Mouse (Mus musculus) embryonic facial prominence, embryonic 15.5 days (tissue): ENCODE data around the gene Flad1. TPM values are rescaled to one million over a fixed set of nuclear protein-coding genes. Genes with fewer than 3 reads are reported as not detected.
"Not testable (repeated sequence)": the region's sequence is repeated elsewhere in the genome, so short reads cannot be mapped to it uniquely, and the experiment has no call there.

ENCODE experiments used
- ATAC-seq: fragments of 200-750 bp; cut with Nextera tagmentation; 2 replicates; pipeline ENCODE4 v1.8.0; 2017; ENCODE audit warnings: low read depth, moderate TSS enrichment; ENCODE audit not compliant: insufficient number of reproducible peaks, low FRiP score, low TSS enrichment
- H3K27ac ChIP-seq: fragments of 300-500 bp; sonication (generic); replicated peaks from 2 replicates; pipeline ENCODE4 v1.5.1; 2015; ENCODE audit warnings: mild to moderate bottlenecking, inconsistent platforms
- H3K27me3 ChIP-seq: fragments of 300-500 bp; sonication (generic); 2 replicates; pipeline ENCODE4 v1.6.1; 2015; ENCODE audit warnings: inconsistent platforms
- H3K36me3 ChIP-seq: fragments of 300-500 bp; sonication (generic); 2 replicates; pipeline ENCODE4 v1.6.1; 2015; ENCODE audit warnings: mild to moderate bottlenecking, inconsistent platforms
- H3K4me1 ChIP-seq: fragments of 300-500 bp; sonication (generic); 2 replicates; pipeline ENCODE4 v1.6.1; 2015; ENCODE audit warnings: inconsistent platforms
- H3K4me2 ChIP-seq: fragments of 300-500 bp; sonication (generic); replicated peaks from 2 replicates; pipeline ENCODE4 v1.6.1; 2015; ENCODE audit warnings: mild to moderate bottlenecking, inconsistent platforms
- H3K4me3 ChIP-seq: fragments of 300-500 bp; sonication (generic); replicated peaks from 2 replicates; pipeline ENCODE4 v1.5.1; 2015; ENCODE audit warnings: mild to moderate bottlenecking, inconsistent platforms
- H3K9ac ChIP-seq: fragments of 300-500 bp; sonication (generic); 2 replicates; pipeline ENCODE4 v1.6.1; 2015; ENCODE audit warnings: inconsistent platforms
- H3K9me3 ChIP-seq: fragments of 300-500 bp; sonication (generic); replicated peaks from 2 replicates; pipeline ENCODE4 v1.6.1; 2016; ENCODE audit warnings: inconsistent platforms
- WGBS: fragments of 180-500 bp; shearing (Covaris S2); methylation state at CpG from one replicate; pipeline ENCODE4 v1.1.7; 2015; 5-methylcytosine and 5-hydroxymethylcytosine counted together
- polyA plus RNA-seq: library from polyadenylated mRNA; unstranded; fragments of >200 nt; fragmentation: Nextera tagmentation; extraction: Ambion mirVana; gene quantifications from 2 replicates; pipeline ENCODE4 v1.2.1, GENCODE M21; 2015

Gene Flad1
- polyA plus RNA-seq, 1 experiment from 2014 or later = 34.6 TPM

DNA sequence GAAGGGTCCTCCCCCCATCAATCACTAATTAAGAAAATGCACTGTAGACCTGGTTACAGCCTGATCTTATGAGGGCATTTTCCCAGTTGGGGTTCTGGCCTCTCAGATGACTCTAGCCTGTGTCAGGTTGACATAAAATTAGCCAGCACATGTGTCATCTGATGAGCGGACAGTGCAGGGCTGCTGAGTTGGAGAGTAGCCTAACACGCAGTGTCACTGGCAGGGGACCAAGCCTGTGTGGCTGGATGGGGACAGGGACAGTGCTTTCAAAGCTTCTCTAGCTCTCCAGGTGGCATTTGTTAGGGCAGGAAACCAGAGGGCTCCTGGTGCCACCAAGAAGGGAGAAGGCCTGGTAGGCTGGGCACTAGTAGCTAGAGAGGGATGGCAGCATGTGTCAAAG lies 29.0 kb upstream of the Flad1 start:
- H3K9ac ChIP-seq = no peak overlapping the region
- 93% methylated on average over 2 of the region's 2 CpGs for WGBS
- no peak for ATAC-seq

DNA sequence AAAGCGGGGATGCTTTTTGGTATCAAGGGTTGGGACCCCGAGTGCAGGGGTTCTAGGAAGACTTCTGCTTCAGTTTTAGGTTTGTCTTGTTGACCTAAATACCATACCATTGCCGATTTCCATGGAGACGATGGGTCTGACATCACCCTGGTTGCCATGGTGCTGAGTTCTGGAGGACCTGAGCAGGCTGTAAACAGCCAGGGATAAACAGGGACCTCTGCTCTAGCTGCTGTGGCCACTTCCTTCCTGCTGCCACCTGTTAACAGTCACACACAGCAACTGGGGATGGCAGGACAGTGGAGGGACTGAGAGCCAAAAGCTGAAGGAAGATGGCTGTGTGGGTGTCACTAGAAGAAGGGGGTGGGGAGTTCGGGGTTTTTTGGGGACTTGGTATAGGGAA lies 25.6 kb upstream of the Flad1 start:
- peak overlapping the region; percentile 70 for H3K27ac ChIP-seq
- H3K9me3 ChIP-seq = no peaks in the 10 kb centered on the region
- peaks cover 22% of the 10 kb centered on the region for H3K4me1 ChIP-seq
- WGBS = 30% methylated on average over 5 of the region's 5 CpGs
- H3K4me3 ChIP-seq = peak overlapping the region; percentile 52
- H3K36me3 ChIP-seq = peaks cover 25% of the 10 kb centered on the region
- peak overlapping the region; percentile 57 for H3K9ac ChIP-seq
- no peak for ATAC-seq
- no peaks in the 10 kb centered on the region for H3K27me3 ChIP-seq
- peak overlapping the region; percentile 57 for H3K4me2 ChIP-seq

More for the DNA sequence above, 29.0 kb upstream of the Flad1 start:
- H3K27ac ChIP-seq = no peak overlapping the region
- no peaks in the 10 kb centered on the region for H3K9me3 ChIP-seq
- no peaks in the 10 kb centered on the region for H3K27me3 ChIP-seq
- H3K36me3 ChIP-seq = peaks cover 16% of the 10 kb centered on the region
- no peak overlapping the region for H3K4me3 ChIP-seq
- peaks cover 11% of the 10 kb centered on the region for H3K4me1 ChIP-seq
- H3K4me2 ChIP-seq = no peak overlapping the region

DNA sequence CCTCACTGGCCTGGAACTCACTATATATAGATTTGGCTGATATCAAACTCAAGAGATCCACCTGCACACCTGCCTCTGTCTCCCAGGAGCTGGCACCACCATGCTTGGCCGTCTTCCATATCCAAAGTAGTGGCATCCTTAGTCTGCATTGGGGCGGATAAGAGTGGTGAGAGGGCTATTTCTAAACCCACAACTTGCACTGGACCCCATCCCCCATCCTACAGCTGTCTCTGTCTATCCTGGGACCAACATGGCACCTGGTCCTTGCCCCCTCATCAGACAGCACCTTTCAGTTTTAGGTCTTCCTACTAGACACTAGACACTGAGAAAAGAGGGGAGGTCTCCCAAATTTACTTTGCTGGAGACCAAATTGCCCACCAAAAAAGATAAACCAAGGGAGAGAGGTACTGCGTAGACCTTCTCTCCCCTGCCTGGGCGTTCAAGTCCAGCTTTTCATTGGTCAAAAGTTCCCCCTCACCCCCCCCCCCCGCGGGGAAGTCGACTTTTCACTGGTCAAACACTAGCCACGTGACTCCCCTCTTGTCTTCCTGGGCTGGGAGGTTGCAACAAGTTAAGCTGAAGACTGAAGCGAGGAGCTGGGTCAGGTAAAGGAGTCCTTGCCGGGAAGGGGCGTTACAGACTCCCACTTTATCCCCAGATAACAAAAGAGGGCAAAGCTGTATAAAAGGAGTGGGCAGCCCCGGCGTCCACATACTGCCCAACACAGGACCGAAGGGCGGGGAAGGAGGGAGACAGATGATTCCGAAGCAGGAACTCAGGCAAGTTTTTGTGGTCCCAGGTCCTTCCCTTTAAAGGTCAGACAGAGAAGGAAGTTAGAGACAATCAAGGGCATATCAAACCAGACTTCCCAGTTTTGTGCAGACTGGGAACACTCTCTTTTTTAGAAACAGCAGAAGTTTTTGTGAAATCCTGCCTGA lies 24.8 kb upstream of the Flad1 start, which contains the start of gene Pbxip1:
Gene Pbxip1 (plus strand): TSS at position 531 of the 938 bp plus-strand sequence.
- WGBS = 5% methylated on average over 16 of the region's 16 CpGs
- peak; percentile 69 for ATAC-seq
- Histone ChIP-seq H3K36me3 (peaks cover 26% of the 10 kb centered on the region), H3K4me1 (peaks cover 28% of the 10 kb centered on the region), H3K27me3 (no peaks in the 10 kb centered on the region), H3K4me2 (peak within 1 kb of the TSS; percentile 57), H3K9me3 (no peaks in the 10 kb centered on the region), H3K9ac (peak within 1 kb of the TSS; percentile 57), H3K4me3 (peak within 1 kb of the TSS; percentile 52), H3K27ac (peak within 1 kb of the TSS; percentile 70)

DNA sequence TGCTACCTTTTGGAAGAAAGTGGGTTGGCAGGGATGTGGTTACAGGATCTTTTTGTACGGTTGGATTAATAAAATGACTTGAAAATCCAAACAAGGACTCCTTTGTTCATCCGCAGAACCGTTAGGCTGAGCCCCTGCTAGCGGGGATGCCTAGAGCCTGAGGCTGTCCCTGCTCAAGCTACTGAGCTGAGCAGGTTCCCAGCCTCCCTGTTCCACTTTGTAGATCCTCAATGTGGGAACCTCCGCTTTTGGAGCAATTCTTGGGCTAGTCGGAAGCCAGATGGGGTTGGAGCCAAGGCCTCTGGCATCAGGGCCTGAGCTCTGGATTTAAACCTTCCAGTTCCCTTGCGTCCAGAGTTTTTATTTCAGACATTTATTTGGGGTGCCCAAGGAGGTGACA lies 23.4 kb upstream of the Flad1 start:
- H3K4me3 ChIP-seq = no peak overlapping the region
- H3K27me3 ChIP-seq = no peaks in the 10 kb centered on the region
- WGBS = 48% methylated on average over 7 of the region's 7 CpGs
- peak overlapping the region; percentile 34; the same call in 1 of the 2 replicates for H3K27ac ChIP-seq
- no peak overlapping the region for H3K4me2 ChIP-seq
- no peak for ATAC-seq
- H3K4me1 ChIP-seq = peaks cover 34% of the 10 kb centered on the region
- H3K36me3 ChIP-seq = peaks cover 26% of the 10 kb centered on the region
- no peaks in the 10 kb centered on the region for H3K9me3 ChIP-seq
- H3K9ac ChIP-seq = no peak overlapping the region

DNA sequence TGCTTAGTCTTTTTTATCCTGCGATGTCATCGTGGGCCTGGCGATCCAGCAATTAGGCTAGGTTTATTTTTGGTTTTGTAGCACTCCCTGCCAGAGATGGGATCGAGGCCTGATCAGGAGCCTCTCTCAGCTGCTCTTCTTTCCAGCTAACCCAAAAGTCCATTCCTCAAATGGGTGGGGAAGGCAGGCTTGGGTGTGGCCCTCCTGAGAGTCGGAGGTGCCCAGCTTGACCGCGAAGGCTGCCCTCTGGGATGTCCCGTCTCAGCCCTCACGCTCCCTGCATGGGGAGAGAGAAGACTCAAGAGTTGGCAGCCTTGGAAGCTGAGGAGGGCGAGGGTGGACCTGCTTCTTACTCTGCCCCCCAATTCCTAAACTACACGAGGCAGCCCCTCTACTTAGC lies 22.9 kb upstream of the Flad1 start:
- H3K4me3 ChIP-seq = no peak overlapping the region
- WGBS = 68% methylated on average over 11 of the region's 11 CpGs
- no peaks in the 10 kb centered on the region for H3K27me3 ChIP-seq
- peaks cover 34% of the 10 kb centered on the region for H3K4me1 ChIP-seq
- peaks cover 26% of the 10 kb centered on the region for H3K36me3 ChIP-seq
- H3K9me3 ChIP-seq = no peaks in the 10 kb centered on the region
- ATAC-seq = no peak
- H3K27ac ChIP-seq = peak overlapping the region; percentile 34; the same call in 1 of the 2 replicates
- H3K9ac ChIP-seq = no peak overlapping the region
- no peak overlapping the region for H3K4me2 ChIP-seq

DNA sequence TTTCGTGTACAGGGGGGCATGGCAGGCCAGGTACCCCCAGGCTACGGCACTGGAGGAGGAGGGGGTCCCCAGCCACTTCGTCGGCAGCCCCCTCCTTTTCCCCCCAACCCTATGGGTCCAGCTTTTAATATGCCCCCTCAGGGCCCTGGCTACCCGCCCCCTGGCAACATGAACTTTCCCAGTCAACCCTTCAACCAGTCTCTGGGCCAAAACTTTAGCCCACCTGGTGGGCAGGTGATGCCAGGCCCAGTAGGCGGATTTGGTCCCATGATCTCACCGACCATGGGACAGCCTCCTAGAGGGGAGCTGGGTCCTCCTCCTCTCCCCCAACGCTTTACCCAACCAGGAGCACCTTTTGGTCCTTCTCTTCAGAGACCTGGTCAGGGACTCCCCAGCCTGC lies 20.9 kb upstream of the Flad1 start:
- H3K27me3 ChIP-seq = no peaks in the 10 kb centered on the region
- no peak overlapping the region for H3K4me3 ChIP-seq
- ATAC-seq = no peak
- H3K36me3 ChIP-seq = peaks cover 32% of the 10 kb centered on the region
- 91% methylated on average over 8 of the region's 8 CpGs for WGBS
- H3K27ac ChIP-seq = no peak overlapping the region
- H3K9ac ChIP-seq = no peak overlapping the region
- H3K4me2 ChIP-seq = no peak overlapping the region
- H3K4me1 ChIP-seq = peaks cover 34% of the 10 kb centered on the region
- no peaks in the 10 kb centered on the region for H3K9me3 ChIP-seq

DNA sequence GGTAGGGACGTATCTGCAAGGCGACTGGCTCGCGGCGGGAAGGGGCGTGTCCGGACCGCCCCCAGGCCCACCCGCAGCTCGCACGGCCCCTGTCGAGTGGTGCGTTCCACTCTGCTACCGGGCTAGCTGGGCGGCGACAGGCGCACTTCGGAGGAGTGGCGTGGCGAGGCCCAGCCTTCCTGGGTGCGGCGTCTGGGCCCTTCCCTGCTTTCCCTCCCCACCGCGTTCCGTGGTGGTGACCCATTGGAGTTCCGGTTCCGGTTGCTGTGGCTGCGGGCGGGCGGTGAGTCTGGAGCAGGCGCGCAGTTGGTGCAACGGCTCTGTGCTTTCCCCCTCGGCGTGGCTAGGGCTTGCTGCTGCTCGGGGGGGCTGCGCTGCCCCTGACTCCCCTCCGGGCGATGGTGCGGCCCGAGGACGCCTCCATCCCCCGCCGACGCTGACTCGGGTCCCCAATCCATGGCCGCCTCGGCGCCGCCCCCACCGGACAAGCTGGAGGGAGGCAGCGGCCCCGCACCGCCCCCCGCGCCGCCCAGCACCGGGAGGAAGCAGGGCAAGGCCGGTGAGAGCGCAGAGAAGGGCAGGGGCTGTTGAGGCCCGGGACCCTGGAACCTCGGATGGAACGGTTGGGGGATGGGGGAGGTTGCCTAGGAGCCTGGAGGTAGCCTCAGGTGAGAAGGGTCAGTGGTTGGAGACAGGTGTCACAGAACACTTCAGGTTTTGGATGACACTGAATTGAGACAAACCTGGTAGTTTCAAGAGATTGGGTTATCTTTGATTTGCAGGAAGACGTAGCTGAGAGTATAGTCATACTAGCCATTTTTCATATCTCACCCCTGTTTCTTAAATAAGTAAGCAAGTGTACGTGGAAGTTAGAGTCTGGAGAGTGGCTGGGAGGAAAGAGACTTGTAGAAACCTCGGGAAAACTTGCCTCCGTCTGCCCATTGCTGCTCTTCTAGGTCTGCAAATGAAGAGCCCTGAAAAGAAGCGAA lies 18.8 kb upstream of the Flad1 start, which contains the start of gene Pygo2:
Gene Pygo2 (plus strand): TSS at position 44 of the 989 bp plus-strand sequence.
- peak; percentile 96 for ATAC-seq
- Histone ChIP-seq H3K9ac (peak within 1 kb of the TSS; percentile 88), H3K9me3 (no peaks in the 10 kb centered on the region), H3K4me2 (peak within 1 kb of the TSS; percentile 71), H3K27ac (peak within 1 kb of the TSS; percentile 94), H3K4me1 (peaks cover 23% of the 10 kb centered on the region), H3K4me3 (peak within 1 kb of the TSS; percentile 97), H3K27me3 (no peaks in the 10 kb centered on the region), H3K36me3 (peaks cover 53% of the 10 kb centered on the region)
- WGBS = 2% methylated on average over 68 of the region's 68 CpGs

DNA sequence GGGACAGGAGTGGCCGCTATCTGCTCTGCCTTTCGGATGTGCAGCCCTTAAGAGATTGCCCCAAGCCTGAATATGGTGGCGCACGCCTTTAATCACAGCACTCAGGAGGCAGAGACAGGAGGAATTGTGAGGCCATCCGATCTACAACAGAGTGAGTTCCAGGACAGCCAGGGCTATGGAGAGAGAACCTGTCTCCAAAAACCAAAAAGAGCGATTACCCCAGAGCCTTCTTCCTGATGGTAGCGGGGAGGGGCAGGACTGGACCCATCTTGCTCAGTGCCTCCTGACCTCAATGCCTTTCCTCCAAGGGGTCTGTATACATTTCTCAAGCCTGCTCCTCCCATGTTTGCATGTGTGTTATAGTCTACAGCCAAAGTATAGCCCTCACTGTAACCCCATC lies 17.4 kb upstream of the Flad1 start:
- not testable (repeated sequence) for ATAC-seq, H3K27ac ChIP-seq, H3K9me3 ChIP-seq, H3K27me3 ChIP-seq, H3K4me3 ChIP-seq, H3K9ac ChIP-seq, H3K4me2 ChIP-seq
- Histone ChIP-seq H3K36me3 (peaks cover 59% of the 10 kb centered on the region), H3K4me1 (peaks cover 17% of the 10 kb centered on the region)
- 91% methylated on average over 7 of the region's 7 CpGs for WGBS

DNA sequence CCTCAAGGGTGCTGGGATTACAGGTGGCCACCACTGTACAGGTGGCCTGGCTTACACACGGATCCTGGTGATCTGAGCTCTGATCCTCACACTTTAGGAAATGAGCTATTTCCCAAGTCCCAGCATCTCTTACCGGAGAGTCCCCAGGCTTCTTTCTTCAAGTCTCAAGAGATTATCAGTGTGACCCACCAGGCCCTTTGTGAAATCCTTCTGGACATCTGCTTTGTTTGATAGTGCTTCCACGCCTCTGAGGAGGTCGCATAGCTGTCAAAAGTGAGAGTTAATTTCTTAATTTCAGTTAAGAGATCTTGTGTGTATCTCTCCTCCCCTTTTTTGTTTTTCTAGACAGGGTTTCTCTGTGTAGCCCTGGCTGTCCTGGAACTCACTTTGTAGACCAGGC lies 14.2 kb upstream of the Flad1 start:
- Histone ChIP-seq H3K4me3 (no peak overlapping the region), H3K4me2 (no peak overlapping the region), H3K4me1 (peaks cover 28% of the 10 kb centered on the region), H3K27ac (no peak overlapping the region), H3K36me3 (peaks cover 46% of the 10 kb centered on the region), H3K9me3 (no peaks in the 10 kb centered on the region), H3K27me3 (no peaks in the 10 kb centered on the region), H3K9ac (no peak overlapping the region)
- no peak for ATAC-seq
- WGBS = 90% methylated on average over 4 of the region's 4 CpGs

DNA sequence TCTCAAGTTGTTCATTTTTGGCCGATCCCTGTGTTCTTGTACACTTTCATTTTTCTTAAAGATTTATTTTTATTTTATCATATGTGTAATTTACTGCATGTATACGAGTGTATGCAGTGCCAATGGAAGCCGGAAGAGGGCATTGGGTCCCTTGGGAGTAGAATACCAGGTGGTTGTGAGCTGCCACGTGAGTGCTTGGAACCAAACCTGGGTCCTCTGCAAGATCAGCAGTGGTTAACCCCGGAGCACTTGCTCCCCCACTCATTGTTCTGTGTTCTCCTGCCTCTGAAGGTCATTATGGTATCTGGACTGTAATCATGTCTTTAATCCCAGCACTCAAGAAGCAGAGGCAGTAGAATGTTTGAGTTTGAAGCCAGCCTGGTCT lies 13.5 kb upstream of the Flad1 start:
- H3K4me2 ChIP-seq = no peak overlapping the region
- no peak for ATAC-seq
- no peaks in the 10 kb centered on the region for H3K27me3 ChIP-seq
- peaks cover 34% of the 10 kb centered on the region for H3K4me1 ChIP-seq
- 81% methylated on average over 5 of the region's 5 CpGs for WGBS
- no peak overlapping the region for H3K27ac ChIP-seq
- H3K9ac ChIP-seq = no peak overlapping the region
- no peak overlapping the region for H3K4me3 ChIP-seq
- H3K9me3 ChIP-seq = no peaks in the 10 kb centered on the region
- peaks cover 46% of the 10 kb centered on the region for H3K36me3 ChIP-seq
